Mouse (Mus musculus) G1E-ER4 (cell line): Measurements from ENCODE around the gene Btnl10. TPM values are rescaled to one million over a fixed set of nuclear protein-coding genes. Genes with fewer than 3 reads are reported as not detected.

Experiments
- GATA1 ChIP-seq: IDR thresholded peaks from one replicate; pipeline ENCODE4 v1.8.0; 2012; ENCODE audit warnings: low read length, inconsistent platforms
- polyA plus RNA-seq: library from polyadenylated mRNA; stranded (reverse); fragments of >175 nt; gene quantifications from 2 replicates; pipeline ENCODE4 v1.2.3, GENCODE M21; 2012

The Btnl10 gene
- polyA plus RNA-seq, 1 experiment = not detected

- TF ChIP-seq GATA1 = no peak
Observed at GRCm38 (mm10) chr11:58965001-58965760, 47.5 kb downstream of the Btnl10 start.

- no peak for TF ChIP-seq GATA1
Observed at GRCm38 (mm10) chr11:58967346-58967745, 49.6 kb downstream of the Btnl10 start.

GRCm38 (mm10) chr11:58968551-58968950, 50.8 kb downstream of the Btnl10 start:
- no peak for TF ChIP-seq GATA1

GRCm38 (mm10) chr11:58969027-58969426, 51.3 kb downstream of the Btnl10 start:
- no peak for TF ChIP-seq GATA1

- TF ChIP-seq GATA1 = no peak
Observed at GRCm38 (mm10) chr11:58969659-58970058, 52.0 kb downstream of the Btnl10 start.

- TF ChIP-seq GATA1 = no peak
Observed at GRCm38 (mm10) chr11:58970831-58971530, 53.3 kb downstream of the Btnl10 start.

- TF ChIP-seq GATA1 = no peak
Observed at GRCm38 (mm10) chr11:58971796-58972195, 54.1 kb downstream of the Btnl10 start.

GRCm38 (mm10) chr11:58974414-58974813, 56.7 kb downstream of the Btnl10 start:
- no peak for TF ChIP-seq GATA1

Other genes starting within 250 kb of the Btnl10 start
- gene Olfr320, start 236.8 kb upstream of the Btnl10 start, polyA plus RNA-seq = not detected in 2 replicates
- not detected in 2 replicates for gene Olfr319, start 218.7 kb upstream of the Btnl10 start, polyA plus RNA-seq
- gene Olfr318, start 193.9 kb upstream of the Btnl10 start, polyA plus RNA-seq = not detected in 2 replicates
- not detected in 2 replicates for gene Olfr317, start 178.7 kb upstream of the Btnl10 start, polyA plus RNA-seq
- gene Olfr316, start 165.2 kb upstream of the Btnl10 start, polyA plus RNA-seq = not detected in 2 replicates
- not detected in 2 replicates for gene Olfr315, start 144.7 kb upstream of the Btnl10 start, polyA plus RNA-seq
- not detected in 2 replicates for gene Olfr314, start 135.0 kb upstream of the Btnl10 start, polyA plus RNA-seq
- gene Fam183b, start 115.9 kb upstream of the Btnl10 start, polyA plus RNA-seq = not detected in 2 replicates
- gene Olfr313, start 102.9 kb upstream of the Btnl10 start, polyA plus RNA-seq = not detected in 2 replicates
- not detected in 2 replicates for gene Olfr312, start 88.7 kb upstream of the Btnl10 start, polyA plus RNA-seq
- gene Olfr311, start 78.7 kb upstream of the Btnl10 start, polyA plus RNA-seq = not detected in 2 replicates
- gene Gm12258, start 70.8 kb upstream of the Btnl10 start, polyA plus RNA-seq = 0.12 and 0.42 TPM in 2 replicates
- gene 2810021J22Rik, start 50.7 kb upstream of the Btnl10 start, polyA plus RNA-seq = 0.02 TPM in 1 of 2 replicates, not detected in the other
- gene Zfp39, start 13.7 kb upstream of the Btnl10 start, polyA plus RNA-seq = 1.1 and 1.5 TPM in 2 replicates
- gene Rnf187, start 21.0 kb downstream of the Btnl10 start, polyA plus RNA-seq = 434 and 543 TPM in 2 replicates
- 0.11 TPM in 1 of 2 replicates, not detected in the other for gene Hist3h2ba, start 31.0 kb downstream of the Btnl10 start, polyA plus RNA-seq
- gene Hist3h2a, start 36.8 kb downstream of the Btnl10 start, polyA plus RNA-seq = 4.0 and 6.8 TPM in 2 replicates
- gene Trim17, start 36.8 kb downstream of the Btnl10 start, polyA plus RNA-seq = 2.5 TPM in 1 of 2 replicates, not detected in the other
- 78.0 and 93.7 TPM in 2 replicates for gene Trim11, start 60.2 kb downstream of the Btnl10 start, polyA plus RNA-seq
- 14.0 and 17.6 TPM in 2 replicates for gene Obscn, start 218.5 kb downstream of the Btnl10 start, polyA plus RNA-seq
- 16.3 and 18.7 TPM in 2 replicates for gene Iba57, start 245.8 kb downstream of the Btnl10 start, polyA plus RNA-seq